Mouse (Mus musculus) gastrocnemius, postnatal 25 days (tissue): Measurements from ENCODE around the gene Tsen2. TPM values are rescaled to one million over a fixed set of nuclear protein-coding genes. Genes with fewer than 3 reads are reported as not detected.

Experiments used
- DNase-seq: peaks from one replicate; pipeline ENCODE4 v3.0.0; 2022
- total RNA-seq, 2 experiments: library from RNA; stranded (reverse); gene quantifications; 1 replicate in 1 of 2; 2 replicates in 1 of 2; pipeline ENCODE4 v1.2.3; 2021

Gene Tsen2
- total RNA-seq, 2 experiments from 2014 or later: 5.8 to 6.1 TPM

DNA sequence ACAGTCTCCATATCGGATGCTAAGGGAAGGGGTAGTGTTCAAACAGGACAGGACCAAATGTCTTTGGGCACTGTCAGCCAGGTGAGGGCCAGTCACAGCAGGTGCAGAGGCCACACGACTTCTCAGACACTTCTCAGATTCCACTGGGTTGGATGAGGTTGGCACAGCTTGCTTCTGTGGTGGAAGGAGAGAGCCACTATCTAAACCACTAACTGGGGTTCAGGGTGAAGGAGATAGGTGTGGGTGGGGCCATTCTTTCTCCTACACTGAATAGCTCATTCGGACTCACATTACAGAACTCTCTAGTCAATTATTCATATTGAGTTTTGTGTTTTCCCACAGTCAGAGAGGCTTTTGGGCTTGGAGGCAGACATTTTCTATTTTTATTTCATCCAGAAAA is 51.2 kb downstream of the Tsen2 start:
- no peak for DNase-seq

DNA sequence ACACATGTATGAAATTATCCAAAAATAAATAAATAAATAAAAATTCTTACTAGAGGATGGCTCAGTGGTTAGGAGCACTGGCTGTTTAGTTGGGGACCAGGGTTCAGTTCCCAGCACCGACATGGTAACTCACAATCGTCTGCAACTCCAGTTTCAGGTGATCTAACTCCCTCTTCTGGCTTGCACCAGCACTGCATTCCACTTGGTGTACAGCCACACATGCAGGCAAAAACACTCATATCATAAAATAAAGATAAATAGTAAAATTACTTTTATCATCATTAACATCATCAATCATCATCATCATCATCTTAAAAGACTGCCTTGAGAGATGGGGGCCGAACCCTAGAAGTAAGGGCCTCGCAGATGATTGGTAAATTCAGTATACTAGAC is 56.9 kb downstream of the Tsen2 start:
- DNase-seq: no peak

DNA sequence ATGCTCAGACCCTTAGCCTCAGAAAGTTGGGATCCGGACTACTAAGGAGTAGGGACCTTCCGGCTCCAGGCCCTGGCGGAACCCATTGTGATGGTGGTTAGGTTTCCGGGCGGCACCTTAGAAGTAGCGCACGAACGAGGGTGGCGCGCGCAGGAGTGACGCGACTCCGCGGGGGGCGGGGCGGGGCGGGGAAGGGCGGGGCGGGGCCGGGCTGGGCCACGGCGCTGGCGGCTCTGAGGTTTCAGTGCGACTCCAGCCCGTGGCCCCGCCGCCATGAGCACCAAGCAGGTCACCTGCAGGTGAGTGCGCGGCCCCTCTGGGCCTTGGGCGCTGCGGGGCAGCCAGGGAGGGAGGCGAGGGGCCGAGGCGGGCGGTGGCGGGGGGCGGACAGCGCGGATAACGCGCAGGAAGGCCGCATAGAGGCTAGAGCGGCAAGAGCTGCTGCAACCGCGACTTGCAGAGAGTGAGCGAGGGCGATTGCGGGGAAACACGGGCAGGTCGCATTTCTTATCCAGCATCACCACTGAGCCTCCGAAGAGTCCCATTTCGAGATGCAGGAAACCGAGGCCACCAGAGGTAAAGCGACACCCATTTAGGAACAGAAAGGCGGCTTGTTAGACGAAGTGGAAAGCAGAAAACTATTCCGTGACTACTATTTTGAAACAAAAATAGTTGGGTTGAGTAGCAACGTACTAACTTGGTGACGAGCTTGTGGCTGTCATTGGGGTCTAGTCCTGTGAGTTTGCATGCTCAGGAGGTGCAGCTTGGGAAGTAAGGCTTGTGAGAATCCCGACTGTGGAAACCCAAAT is 57.5 kb downstream of the Tsen2 start, which contains the start of gene Mkrn2:
TSS of gene Mkrn2 (plus strand) at position 188 of the 809 bp plus-strand sequence.
- peak; percentile 81 for DNase-seq

DNA sequence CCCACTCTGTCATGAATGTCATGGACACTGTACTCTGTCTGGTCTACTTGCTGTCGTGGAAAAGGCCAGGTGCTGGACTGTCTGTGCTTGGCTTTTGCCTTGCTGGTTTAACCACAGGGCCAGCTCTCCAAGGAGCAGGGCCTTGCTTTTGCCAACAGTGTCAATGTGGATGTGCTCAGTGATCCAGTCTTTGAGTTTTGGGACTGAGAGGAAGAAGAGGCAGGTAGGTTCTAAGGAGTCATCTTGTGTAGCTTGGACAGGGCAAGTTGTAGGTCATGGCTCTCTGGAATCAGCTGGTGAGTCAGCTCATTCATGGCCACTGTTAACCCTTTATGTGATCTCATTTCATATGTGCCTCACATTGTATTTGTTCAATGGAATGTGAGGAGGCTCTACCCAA is 62.0 kb downstream of the Tsen2 start:
- DNase-seq: no peak

DNA sequence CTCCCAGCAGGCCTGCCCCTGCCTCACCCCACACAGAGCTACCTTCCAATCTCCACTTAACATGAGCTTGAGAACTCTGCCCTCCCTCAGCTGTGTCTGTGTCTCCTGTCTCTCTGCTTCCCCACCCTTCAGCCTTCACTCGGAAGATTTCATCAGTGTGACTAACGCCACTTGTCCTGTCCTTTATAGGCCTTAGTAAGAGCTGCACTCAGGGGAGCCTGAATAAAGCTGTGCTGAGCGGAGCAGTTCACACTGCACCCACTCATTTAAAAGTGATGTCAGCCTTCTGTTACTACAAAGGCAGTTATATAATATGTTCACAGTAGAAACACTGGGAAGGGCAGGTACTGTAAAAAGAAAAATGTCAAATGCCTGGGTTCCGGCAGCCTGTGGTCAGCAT is 63.0 kb downstream of the Tsen2 start:
- no peak for DNase-seq

DNA sequence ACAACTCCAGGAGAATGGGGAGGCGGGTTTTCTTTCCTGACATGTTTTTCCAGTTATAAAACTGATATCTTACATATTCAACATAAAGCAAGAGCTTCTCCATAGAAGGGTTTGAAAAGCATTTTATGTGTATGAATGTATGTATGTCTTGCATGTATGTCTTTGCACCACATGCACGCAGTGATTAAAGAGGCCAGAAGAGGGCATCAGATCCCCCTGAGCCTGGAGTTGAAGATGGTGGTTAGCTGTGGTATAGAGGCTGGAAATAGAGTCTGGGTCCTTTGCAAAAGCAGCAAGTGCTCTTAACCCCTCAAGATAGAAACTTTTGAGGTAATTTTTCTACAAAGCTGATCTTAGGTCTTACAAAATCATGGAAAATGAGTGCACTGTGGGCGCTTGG is 64.7 kb downstream of the Tsen2 start:
- DNase-seq: no peak

DNA sequence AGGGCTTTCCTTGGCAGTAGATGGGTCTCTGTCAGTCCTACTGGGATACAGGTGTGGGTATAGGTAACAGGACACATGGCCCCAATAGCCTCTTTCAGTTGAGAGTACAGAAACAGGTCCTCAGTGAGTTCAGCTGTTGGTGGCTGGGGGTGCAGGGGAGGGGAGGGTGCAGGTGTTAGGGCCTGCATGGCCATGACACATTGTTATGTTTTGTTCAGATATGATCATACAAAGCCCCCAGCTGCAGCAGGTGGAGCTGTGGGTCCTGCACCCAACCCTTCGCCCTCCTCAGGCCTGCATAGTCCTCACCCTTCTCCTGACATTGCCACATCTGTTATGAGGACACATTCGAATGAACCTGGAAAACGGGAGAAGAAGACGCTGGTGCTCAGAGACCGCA is 65.8 kb downstream of the Tsen2 start:
- DNase-seq: no peak

DNA sequence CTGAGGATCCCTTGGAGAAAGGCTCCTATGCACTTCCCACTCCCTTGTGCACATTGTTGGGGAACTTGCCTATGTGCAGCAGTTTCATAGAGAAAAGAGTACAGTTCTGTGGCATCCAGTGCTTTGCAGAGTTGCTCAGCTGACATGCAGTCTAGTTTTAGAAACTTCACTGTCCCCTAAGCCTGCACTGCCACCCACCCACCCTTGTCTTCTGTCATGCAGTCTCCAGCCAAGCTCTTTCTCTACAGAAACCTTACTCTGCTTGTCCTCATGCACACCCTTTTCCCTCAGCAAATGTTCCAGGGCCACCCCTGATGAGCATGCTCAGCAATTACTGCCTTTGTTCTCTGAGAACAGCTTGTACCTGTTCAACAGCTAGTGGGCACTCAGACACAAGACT is 69.3 kb downstream of the Tsen2 start:
- DNase-seq: no peak

DNA sequence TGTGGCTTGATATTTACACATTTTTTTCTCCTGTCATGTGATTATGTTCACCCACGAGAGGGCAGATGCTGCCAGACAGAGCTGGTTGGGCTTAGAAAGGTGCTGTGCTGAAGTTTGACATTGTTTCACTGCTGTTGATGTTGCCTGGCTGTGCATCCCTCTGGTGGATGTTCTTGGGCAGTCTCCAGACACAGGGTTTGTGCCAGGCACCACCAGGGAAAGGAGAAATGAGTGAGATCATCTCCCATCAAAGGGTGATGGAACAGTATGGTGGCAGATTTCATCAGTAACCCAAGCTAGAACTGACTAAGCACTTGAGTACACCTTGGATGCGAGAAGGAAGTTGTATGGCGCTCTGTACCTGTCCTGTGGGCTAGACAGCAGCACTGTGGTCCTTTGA is 71.5 kb downstream of the Tsen2 start:
- DNase-seq: no peak

DNA sequence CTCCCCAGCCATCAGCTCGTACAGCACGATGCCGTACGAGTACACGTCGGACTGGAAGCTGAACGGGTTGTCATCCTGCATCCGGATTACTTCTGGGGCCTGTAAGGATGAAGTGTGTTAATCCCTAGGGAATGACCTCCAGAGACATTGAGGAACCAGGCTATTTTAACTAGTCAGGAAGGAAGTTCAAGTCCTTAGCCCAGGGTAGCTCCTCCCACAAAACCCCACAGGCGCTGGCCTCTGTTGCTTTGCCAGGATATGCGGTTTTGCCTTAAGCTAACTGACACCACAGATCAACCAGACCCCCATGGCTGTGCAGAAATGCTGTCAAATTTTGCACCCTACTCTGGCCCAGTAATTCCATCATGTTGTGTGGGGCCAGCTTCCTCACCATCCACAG is 75.4 kb downstream of the Tsen2 start:
- no peak for DNase-seq

DNA sequence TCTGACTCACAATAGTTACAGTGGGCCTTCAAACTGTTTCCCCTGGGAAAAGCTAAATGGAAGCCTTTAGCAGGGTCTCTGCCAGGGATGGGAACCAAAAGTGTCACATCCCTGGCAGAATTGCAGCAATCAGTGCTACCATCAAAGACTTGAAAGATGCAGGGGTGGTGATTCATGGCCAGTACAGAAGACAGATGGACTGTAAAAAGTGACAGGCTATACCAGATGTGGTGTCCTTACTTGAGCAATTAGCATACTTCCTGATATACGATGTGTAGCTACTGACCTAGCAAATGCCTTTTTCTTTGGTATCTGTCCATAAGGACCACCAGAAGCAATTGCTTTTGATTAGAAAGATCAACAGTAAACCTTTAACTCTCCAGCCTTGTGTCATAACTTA is 76.5 kb downstream of the Tsen2 start:
- DNase-seq: no peak

DNA sequence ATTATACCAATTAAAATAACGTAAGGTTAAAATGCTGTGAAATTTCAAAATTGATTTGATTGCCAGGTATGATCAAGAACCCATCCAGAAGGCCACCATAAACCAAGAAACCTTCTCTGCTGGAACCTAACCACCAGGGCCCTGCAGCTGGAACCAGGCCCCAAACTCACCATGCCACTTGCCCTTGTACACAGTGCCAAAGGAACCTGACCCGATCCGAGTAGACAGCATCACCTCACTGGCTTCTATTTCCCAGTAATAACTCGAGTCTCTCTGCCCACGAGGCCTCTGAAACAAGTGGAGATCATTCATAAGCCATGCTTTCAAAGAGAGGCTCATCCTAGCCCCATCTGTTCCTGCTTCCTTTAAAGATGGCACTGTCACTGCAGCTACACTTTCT is 81.7 kb downstream of the Tsen2 start:
- peak; percentile 42 for DNase-seq

Other genes starting within 250 kb of the Tsen2 start
- gene Pparg, start 183.7 kb upstream of the Tsen2 start, total RNA-seq: 1 to 10 TPM; 1.8 to 9.2 TPM
- under 1 TPM in 1 of 2 experiments, not detected in 1; 0.18 TPM for gene Mkrn2os, start 47.9 kb downstream of the Tsen2 start, total RNA-seq
- gene Mkrn2, start 57.2 kb downstream of the Tsen2 start, total RNA-seq: 10 to 100 TPM; 37.9 to 42.3 TPM
- gene Raf1, start 132.0 kb downstream of the Tsen2 start, total RNA-seq: 100 to 1,000 TPM; 105 to 129 TPM
- under 1 TPM; 0.35 to 0.43 TPM for gene Tmem40, start 217.7 kb downstream of the Tsen2 start, total RNA-seq
- 10 to 100 TPM; 61.9 to 64.2 TPM for gene Cand2, start 229.9 kb downstream of the Tsen2 start, total RNA-seq